Mouse (Mus musculus): ENCODE results near the gene Ttn.
"Not testable (repeated sequence)": the region's sequence is repeated elsewhere in the genome, so short reads cannot be mapped to it uniquely, and the experiment has no call there.

GRCm38 (mm10) chr2:77013449-77013848, 31.1 kb upstream of the Ttn start:
- not testable (repeated sequence) for TF ChIP-seq CTCF (IDR thresholded peaks at IDR 0.05; ENCODE audit: extremely low read depth, insufficient read depth, insufficient read length, insufficient replicate concordance); POLR2A (IDR thresholded peaks at IDR 0.05; ENCODE audit: low read depth, low read length)

Measured in spleen, adult 2 months (tissue).